Mouse (Mus musculus) layer of hippocampus, postnatal 36 days (tissue): ENCODE measurements at regions not wholly inside any gene's neighbourhood (a gene's known extent, or its start where the extent isn't known, plus 50 kb on each side); places are given as distances from the start of the nearest gene placed in this dataset.
A peak's percentile ranks its signal among the peaks of the same experiment; 100 is the strongest.

Experiments used
- DNase-seq, 2 experiments: peaks; one replicate each; pipeline ENCODE4 v3.0.0; 2022

DNA sequence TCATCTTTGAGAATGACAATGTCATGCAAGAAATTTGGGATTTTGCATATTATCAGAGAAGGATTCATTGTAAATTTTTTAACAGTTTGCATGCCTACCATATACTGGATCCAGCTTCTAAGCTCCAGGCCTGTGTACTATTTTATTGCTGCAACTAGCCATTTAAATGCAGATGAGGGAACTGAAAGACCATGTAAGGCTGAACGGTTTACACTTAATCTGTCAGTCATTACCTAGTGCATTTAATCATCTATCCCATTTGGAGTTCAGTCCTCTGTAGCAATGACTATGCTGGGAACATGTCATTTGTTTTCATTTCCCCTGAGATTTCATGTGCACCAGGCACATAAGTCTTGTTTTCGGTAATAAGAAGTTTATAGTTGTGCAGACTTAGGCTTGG lies 631.8 kb upstream of the Gm21961 start:
- DNase-seq = no peak

GRCm38 (mm10) chr15:65639484-65639883 lies 624.8 kb upstream of the Gm21961 start:
- DNase-seq = no peak

DNA sequence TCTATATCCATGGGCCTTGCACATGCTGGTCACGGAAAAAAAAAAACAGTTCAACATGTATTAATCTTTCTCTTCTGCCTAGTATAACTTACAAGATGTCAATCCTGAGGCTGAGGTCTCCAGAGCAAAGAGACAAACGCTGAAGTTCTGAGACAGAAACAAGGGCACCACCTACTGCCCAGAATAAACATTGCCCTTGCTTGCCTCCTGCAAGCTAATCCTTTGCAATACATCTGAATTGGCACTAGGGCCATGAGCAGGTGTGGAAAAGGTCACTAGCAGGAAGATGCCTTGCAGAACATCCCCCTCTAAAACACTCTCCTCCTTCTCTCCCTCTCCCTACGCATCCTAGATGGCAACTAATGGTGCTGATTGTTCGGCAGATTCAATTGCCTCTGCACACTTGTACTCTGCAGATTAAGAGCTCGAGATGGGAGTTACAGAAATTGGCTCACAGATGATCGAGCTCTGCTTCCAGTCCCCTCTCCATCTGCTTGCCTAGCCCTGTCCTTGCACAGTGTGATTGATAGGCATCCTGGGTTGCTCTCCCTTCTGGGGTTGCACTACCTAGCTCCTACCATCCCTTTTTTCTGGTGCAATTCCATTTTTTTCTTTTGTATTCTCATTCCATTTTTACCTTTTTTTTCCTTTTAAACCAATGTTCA lies 622.9 kb upstream of the Gm21961 start:
- peak; percentile 61 to 65 for DNase-seq

- DNase-seq = no peak
Observed at GRCm38 (mm10) chr15:65632440-65632839, 617.7 kb upstream of the Gm21961 start.

GRCm38 (mm10) chr15:65630476-65630875 lies 615.8 kb upstream of the Gm21961 start:
- DNase-seq = no peak

DNA sequence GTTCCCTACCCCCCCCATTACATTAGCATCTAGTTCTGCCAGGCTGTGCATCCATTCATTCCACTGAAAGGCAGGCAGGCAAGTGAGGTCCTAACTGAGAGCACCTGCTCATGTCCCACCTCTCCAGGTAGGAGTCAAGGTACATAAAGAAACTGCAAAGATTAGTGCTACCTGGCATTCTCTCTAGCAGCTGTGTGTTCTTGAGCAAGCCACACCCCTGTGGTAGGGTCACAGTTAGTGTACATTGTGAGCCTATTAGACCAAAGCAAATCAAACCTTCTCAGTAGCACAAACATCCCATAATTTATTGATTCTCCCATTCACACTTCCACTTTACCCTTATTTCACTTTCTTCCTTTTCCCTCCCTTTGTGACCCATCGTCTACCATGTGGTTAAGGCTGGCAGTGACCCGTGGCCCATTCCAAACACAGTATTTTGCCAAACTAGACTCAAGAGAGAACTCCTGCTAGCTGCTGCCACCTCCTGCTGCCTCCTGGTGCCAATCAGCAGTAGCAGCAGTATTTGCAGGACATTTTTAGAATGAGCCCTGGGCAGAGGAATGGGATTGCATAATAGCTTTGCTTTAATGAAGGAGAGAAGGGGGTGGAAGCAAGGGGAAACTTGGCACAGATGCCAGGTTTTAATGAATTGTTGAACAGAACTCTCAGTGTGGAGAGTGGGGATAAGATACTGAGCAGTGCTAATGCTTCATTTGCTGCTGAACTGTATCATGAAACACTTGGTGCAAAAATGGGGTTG lies 578.2 kb upstream of the Gm21961 start:
- DNase-seq = peak; percentile 61 to 74

GRCm38 (mm10) chr15:65585566-65585965 lies 570.9 kb upstream of the Gm21961 start:
- no peak for DNase-seq

GRCm38 (mm10) chr15:65579353-65579752 lies 564.6 kb upstream of the Gm21961 start:
- no peak for DNase-seq

- DNase-seq = no peak
Observed at GRCm38 (mm10) chr15:65567931-65568330, 553.2 kb upstream of the Gm21961 start.

GRCm38 (mm10) chr15:65557846-65558835 lies 543.4 kb upstream of the Gm21961 start:
- no peak for DNase-seq

- no peak for DNase-seq
Observed at GRCm38 (mm10) chr15:65549046-65549445, 534.3 kb upstream of the Gm21961 start.

DNA sequence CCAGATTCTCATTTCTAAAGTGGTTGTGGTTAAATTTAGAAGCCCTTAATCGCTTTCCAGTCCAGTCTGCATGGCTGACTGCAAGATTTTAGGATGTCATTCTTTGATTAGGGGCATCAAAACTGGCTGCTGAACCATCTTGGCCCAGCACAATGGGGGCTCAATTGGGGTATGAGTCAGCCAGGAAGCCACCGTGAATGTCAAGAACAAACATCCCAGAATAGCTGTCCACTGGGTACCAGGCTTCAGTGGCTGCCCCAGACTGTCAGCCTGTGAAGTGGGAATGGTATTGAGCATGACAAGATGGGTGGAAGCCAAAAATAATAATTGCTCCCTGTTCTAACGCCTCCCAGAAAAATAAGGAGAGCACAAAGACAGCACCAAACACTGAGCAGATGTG lies 520.9 kb upstream of the Gm21961 start:
- no peak for DNase-seq

- no peak for DNase-seq
Observed at GRCm38 (mm10) chr15:65532241-65532640, 517.5 kb upstream of the Gm21961 start.

GRCm38 (mm10) chr15:65502656-65503055 lies 488.0 kb upstream of the Gm21961 start:
- no peak for DNase-seq

DNA sequence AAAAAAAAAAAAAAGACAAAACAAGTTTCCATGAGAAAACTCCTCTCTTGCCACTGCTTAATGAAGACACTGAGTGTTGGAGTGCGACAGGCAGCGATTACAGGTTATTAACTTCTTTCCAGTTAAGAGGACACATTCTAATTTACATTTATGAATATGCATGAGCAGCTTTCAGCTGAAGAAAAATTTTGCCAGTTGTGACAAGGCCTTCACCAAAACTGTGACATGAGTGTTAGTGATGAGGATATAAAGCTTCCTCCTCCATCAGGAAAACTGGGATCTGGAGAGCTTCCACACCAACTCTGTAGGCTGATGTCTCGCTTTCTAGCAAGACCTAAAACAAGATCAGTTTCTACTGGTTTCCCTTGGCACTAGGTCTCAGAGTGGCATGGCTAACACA lies 464.2 kb upstream of the Gm21961 start:
- no peak for DNase-seq

GRCm38 (mm10) chr15:65455203-65455816 lies 440.6 kb upstream of the Gm21961 start:
- peak; percentile 4 to 38 for DNase-seq

DNA sequence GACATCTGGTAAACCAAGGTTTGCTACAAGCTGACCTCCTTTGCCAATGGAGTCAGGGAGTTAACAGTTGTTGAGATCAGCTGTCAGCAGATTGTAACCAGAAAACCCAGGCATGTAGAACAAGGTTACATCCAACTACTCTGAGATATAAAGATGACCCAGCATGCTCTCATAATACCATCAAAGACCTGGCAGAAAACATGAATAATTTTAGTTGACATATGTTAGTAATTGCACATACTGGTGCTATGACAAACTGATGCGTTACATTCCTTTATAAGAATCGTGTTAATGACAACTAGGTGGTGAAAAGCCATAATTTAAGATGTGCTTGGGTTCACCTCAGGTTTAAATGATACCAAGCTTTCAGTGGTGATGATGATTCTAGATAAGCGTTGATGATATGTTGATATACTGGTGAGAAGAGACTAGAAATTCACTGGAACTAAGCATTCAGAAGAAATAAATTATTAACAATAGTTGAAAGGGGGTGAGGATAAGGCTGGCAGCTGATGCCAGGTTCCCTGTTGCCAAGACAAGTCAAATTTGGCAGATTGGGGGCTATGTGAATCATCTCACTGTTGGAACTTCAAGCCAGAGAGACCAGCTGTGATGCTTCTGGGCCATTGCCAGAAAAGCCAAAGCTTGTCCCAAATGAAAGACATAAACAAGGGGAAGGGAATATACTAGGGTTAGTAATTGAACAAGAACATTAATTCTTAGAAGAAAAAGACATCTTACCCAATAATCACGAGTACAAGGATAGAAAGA lies 437.7 kb upstream of the Gm21961 start:
- peak; percentile 45 to 58 for DNase-seq

DNA sequence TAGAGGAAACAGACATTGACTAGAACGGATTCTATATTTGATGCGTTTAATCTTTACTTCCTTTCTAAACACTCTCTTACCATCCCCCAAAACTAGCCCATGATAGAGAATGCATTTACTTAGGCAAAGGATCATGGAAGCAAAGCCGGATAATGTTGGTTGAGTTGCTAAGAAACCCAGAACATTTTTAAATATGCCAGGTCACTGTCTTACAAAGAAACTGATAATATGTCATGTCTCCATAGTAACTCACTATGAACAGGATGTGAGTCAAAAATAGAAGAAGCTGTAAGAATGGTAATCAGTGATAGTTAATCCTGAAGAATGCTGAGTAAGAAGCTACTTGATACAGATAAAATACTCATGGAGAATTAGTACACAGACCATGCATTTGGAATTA lies 405.0 kb upstream of the Gm21961 start:
- DNase-seq = no peak
